Mouse (Mus musculus): ENCODE data around the gene Wdr89. TPM values are rescaled to one million over a fixed set of nuclear protein-coding genes. Genes with fewer than 3 reads are reported as not detected.

The Wdr89 gene
- polyA plus RNA-seq, 1 experiment from 2014 or later: 11.1 TPM

GRCm38 (mm10) chr12:75638345-75638744, 31.0 kb downstream of the Wdr89 start:
- no peak overlapping the region for H3K27ac ChIP-seq
- H3K4me2 ChIP-seq: no peak overlapping the region
- H3K9me3 ChIP-seq: no peaks in the 10 kb centered on the region
- ATAC-seq (ENCODE audit: borderline replicate concordance, extremely low read depth, low FRiP score, low TSS enrichment): no peak
- H3K4me1 ChIP-seq: no peaks in the 10 kb centered on the region
- no peak overlapping the region for H3K9ac ChIP-seq
- 80% methylated on average over 2 of the region's 2 CpGs for WGBS
- no peaks in the 10 kb centered on the region for H3K27me3 ChIP-seq
- no peak overlapping the region for H3K4me3 ChIP-seq
- no peaks in the 10 kb centered on the region for H3K36me3 ChIP-seq

GRCm38 (mm10) chr12:75637103-75637502, 32.2 kb downstream of the Wdr89 start:
- no peaks in the 10 kb centered on the region for H3K4me1 ChIP-seq
- H3K36me3 ChIP-seq: no peaks in the 10 kb centered on the region
- H3K4me2 ChIP-seq: no peak overlapping the region
- H3K9ac ChIP-seq: no peak overlapping the region
- H3K27ac ChIP-seq: no peak overlapping the region
- no peak for ATAC-seq (ENCODE audit: borderline replicate concordance, extremely low read depth, low FRiP score, low TSS enrichment)
- 81% methylated on average over 3 of the region's 3 CpGs for WGBS
- H3K4me3 ChIP-seq: no peak overlapping the region
- H3K9me3 ChIP-seq: no peaks in the 10 kb centered on the region
- no peaks in the 10 kb centered on the region for H3K27me3 ChIP-seq

GRCm38 (mm10) chr12:75635771-75636430, 33.4 kb downstream of the Wdr89 start:
- ATAC-seq (ENCODE audit: borderline replicate concordance, extremely low read depth, low FRiP score, low TSS enrichment): no peak
- no peaks in the 10 kb centered on the region for H3K27me3 ChIP-seq

GRCm38 (mm10) chr12:75629618-75630017, 39.7 kb downstream of the Wdr89 start:
- ATAC-seq (ENCODE audit: borderline replicate concordance, extremely low read depth, low FRiP score, low TSS enrichment): no peak
- no peak overlapping the region for H3K4me2 ChIP-seq
- no peak overlapping the region for H3K9ac ChIP-seq
- 58% methylated on average over 1 of the region's 1 CpGs for WGBS
- H3K4me3 ChIP-seq: no peak overlapping the region
- no peaks in the 10 kb centered on the region for H3K4me1 ChIP-seq
- no peak overlapping the region for H3K27ac ChIP-seq
- no peaks in the 10 kb centered on the region for H3K36me3 ChIP-seq
- no peaks in the 10 kb centered on the region for H3K9me3 ChIP-seq
- H3K27me3 ChIP-seq: no peaks in the 10 kb centered on the region

More at GRCm38 (mm10) chr12:75635771-75636430, 33.4 kb downstream of the Wdr89 start:
- Histone ChIP-seq H3K4me3 (no peak overlapping the region), H3K4me1 (no peaks in the 10 kb centered on the region), H3K9me3 (no peaks in the 10 kb centered on the region), H3K27ac (no peak overlapping the region), H3K9ac (no peak overlapping the region), H3K36me3 (no peaks in the 10 kb centered on the region), H3K4me2 (no peak overlapping the region)
- WGBS: 82% methylated on average over 10 of the region's 10 CpGs

GRCm38 (mm10) chr12:75623292-75623691, 46.0 kb downstream of the Wdr89 start:
- no peak overlapping the region for H3K4me2 ChIP-seq
- H3K4me3 ChIP-seq: no peak overlapping the region
- no peaks in the 10 kb centered on the region for H3K27me3 ChIP-seq
- H3K4me1 ChIP-seq: no peaks in the 10 kb centered on the region
- 85% methylated on average over 5 of the region's 5 CpGs for WGBS
- H3K9me3 ChIP-seq: no peaks in the 10 kb centered on the region; the same call in 1 of the 2 replicates
- no peak overlapping the region for H3K27ac ChIP-seq
- no peak overlapping the region for H3K9ac ChIP-seq
- ATAC-seq (ENCODE audit: borderline replicate concordance, extremely low read depth, low FRiP score, low TSS enrichment): no peak
- no peaks in the 10 kb centered on the region for H3K36me3 ChIP-seq

- WGBS: 64% methylated on average over 3 of the region's 3 CpGs
- H3K4me3 ChIP-seq: no peak overlapping the region
- H3K4me2 ChIP-seq: no peak overlapping the region
These were observed 46.5 kb downstream of the Wdr89 start for GRCm38 (mm10) chr12:75622835-75623234.

GRCm38 (mm10) chr12:75616841-75617240, 52.5 kb downstream of the Wdr89 start:
- Histone ChIP-seq H3K4me1 (peaks cover 5% of the 10 kb centered on the region; the same call in 1 of the 2 replicates), H3K4me3 (no peak overlapping the region), H3K9ac (no peak overlapping the region), H3K27ac (no peak overlapping the region), H3K36me3 (no peaks in the 10 kb centered on the region), H3K27me3 (no peaks in the 10 kb centered on the region), H3K4me2 (no peak overlapping the region), H3K9me3 (no peaks in the 10 kb centered on the region; the same call in 1 of the 2 replicates)
- ATAC-seq (ENCODE audit: borderline replicate concordance, extremely low read depth, low FRiP score, low TSS enrichment): no peak
- WGBS: 55% methylated on average over 8 of the region's 8 CpGs

More at GRCm38 (mm10) chr12:75622835-75623234, 46.5 kb downstream of the Wdr89 start:
- Histone ChIP-seq H3K27ac (no peak overlapping the region), H3K9ac (no peak overlapping the region), H3K9me3 (no peaks in the 10 kb centered on the region; the same call in 1 of the 2 replicates), H3K4me1 (no peaks in the 10 kb centered on the region), H3K27me3 (no peaks in the 10 kb centered on the region), H3K36me3 (no peaks in the 10 kb centered on the region)
- ATAC-seq (ENCODE audit: borderline replicate concordance, extremely low read depth, low FRiP score, low TSS enrichment): no peak

- Histone ChIP-seq H3K4me2 (peak overlapping the region; percentile 57), H3K9ac (peak overlapping the region; percentile 10; the same call in 1 of the 2 replicates), H3K27ac (no peak overlapping the region), H3K4me3 (peak overlapping the region; percentile 23), H3K27me3 (no peaks in the 10 kb centered on the region), H3K4me1 (peaks cover 5% of the 10 kb centered on the region; the same call in 1 of the 2 replicates), H3K36me3 (no peaks in the 10 kb centered on the region), H3K9me3 (no peaks in the 10 kb centered on the region)
- no peak for ATAC-seq (ENCODE audit: borderline replicate concordance, extremely low read depth, low FRiP score, low TSS enrichment)
- WGBS: 8% methylated on average over 24 of the region's 24 CpGs
These were observed 53.1 kb downstream of the Wdr89 start for GRCm38 (mm10) chr12:75616158-75616791.

GRCm38 (mm10) chr12:75615556-75615955, 53.8 kb downstream of the Wdr89 start:
- no peak overlapping the region for H3K4me2 ChIP-seq
- no peak for ATAC-seq (ENCODE audit: borderline replicate concordance, extremely low read depth, low FRiP score, low TSS enrichment)

GRCm38 (mm10) chr12:75612711-75613110, 56.6 kb downstream of the Wdr89 start:
- Histone ChIP-seq H3K9ac (no peak overlapping the region), H3K4me2 (no peak overlapping the region), H3K4me3 (no peak overlapping the region), H3K9me3 (no peaks in the 10 kb centered on the region), H3K36me3 (no peaks in the 10 kb centered on the region), H3K27ac (no peak overlapping the region), H3K4me1 (peaks cover 5% of the 10 kb centered on the region; the same call in 1 of the 2 replicates), H3K27me3 (no peaks in the 10 kb centered on the region)
- ATAC-seq (ENCODE audit: borderline replicate concordance, extremely low read depth, low FRiP score, low TSS enrichment): no peak
- WGBS: 72% methylated on average over 7 of the region's 7 CpGs

More at GRCm38 (mm10) chr12:75615556-75615955, 53.8 kb downstream of the Wdr89 start:
- no peak overlapping the region for H3K9ac ChIP-seq
- no peaks in the 10 kb centered on the region for H3K27me3 ChIP-seq
- no peak overlapping the region for H3K27ac ChIP-seq
- WGBS: 44% methylated on average over 3 of the region's 3 CpGs
- H3K4me3 ChIP-seq: no peak overlapping the region
- H3K9me3 ChIP-seq: no peaks in the 10 kb centered on the region
- no peaks in the 10 kb centered on the region for H3K36me3 ChIP-seq
- H3K4me1 ChIP-seq: peaks cover 5% of the 10 kb centered on the region; the same call in 1 of the 2 replicates

GRCm38 (mm10) chr12:75599490-75599889, 69.8 kb downstream of the Wdr89 start:
- 23% methylated on average over 4 of the region's 4 CpGs for WGBS
- Histone ChIP-seq H3K9ac (no peak overlapping the region), H3K4me3 (no peak overlapping the region), H3K27me3 (no peaks in the 10 kb centered on the region), H3K4me2 (no peak overlapping the region), H3K9me3 (no peaks in the 10 kb centered on the region), H3K27ac (no peak overlapping the region), H3K36me3 (no peaks in the 10 kb centered on the region), H3K4me1 (peaks cover 11% of the 10 kb centered on the region)
- ATAC-seq (ENCODE audit: borderline replicate concordance, extremely low read depth, low FRiP score, low TSS enrichment): no peak

GRCm38 (mm10) chr12:75598988-75599387, 70.3 kb downstream of the Wdr89 start:
- Histone ChIP-seq H3K36me3 (no peaks in the 10 kb centered on the region), H3K4me3 (no peak overlapping the region), H3K9ac (no peak overlapping the region), H3K4me1 (peaks cover 16% of the 10 kb centered on the region), H3K27ac (no peak overlapping the region), H3K4me2 (no peak overlapping the region), H3K9me3 (no peaks in the 10 kb centered on the region), H3K27me3 (no peaks in the 10 kb centered on the region)
- ATAC-seq (ENCODE audit: borderline replicate concordance, extremely low read depth, low FRiP score, low TSS enrichment): no peak
- WGBS: 58% methylated on average over 4 of the region's 4 CpGs
